Mouse (Mus musculus) lung, postnatal 25 days (tissue): ENCODE data around the gene Arsa.

ENCODE experiments used
- DNase-seq: peaks from one replicate; pipeline ENCODE4 v3.0.0; 2022; ENCODE audit warnings: low spot score

The Arsa gene

DNA sequence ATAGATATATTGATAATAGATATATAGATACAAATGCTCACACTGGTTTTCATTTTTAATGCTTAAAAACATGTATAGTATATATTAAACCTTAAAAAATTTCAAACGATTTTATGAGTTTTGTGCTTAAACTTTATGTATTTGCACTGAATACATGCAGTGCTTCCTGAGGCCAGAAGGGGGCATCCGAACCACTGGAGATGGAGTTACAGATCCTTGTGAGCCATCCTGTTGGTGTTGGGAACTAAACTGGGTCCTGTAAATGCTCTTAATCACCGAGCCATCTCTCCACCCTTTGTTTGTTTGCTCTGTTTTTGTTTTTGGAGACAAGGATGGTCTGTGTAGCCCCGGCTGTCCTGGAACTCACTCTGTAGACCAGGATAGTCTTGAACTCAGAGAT is 17.7 kb upstream of the Arsa start:
- DNase-seq: no peak

DNA sequence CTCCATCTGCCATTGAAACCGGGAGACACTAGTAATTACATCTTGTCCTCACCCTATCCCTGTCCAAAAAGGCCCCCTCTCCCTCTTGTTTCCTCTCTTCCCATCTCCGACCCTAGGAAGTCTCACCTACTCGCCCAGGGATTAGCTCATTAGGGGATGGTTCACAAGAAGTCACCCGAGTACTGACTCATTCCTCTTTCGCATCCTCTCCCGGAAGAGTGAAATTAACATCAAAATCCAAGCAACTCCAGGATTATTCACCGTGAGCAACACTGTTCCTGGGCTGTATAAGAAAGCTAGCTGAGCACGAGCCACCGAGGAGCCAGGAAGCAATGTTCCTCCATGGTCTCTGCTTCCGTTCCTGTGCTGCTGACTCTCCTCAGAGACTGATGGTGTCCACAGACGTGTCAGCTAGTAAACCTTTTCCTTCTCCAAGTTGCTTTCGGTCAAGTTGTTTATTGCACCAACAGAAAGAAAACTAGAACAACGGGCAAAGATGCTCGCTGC is 11.4 kb upstream of the Arsa start:
- no peak for DNase-seq

GRCm38 (mm10) chr15:89488182-89488581 is 11.0 kb upstream of the Arsa start:
- no peak for DNase-seq

DNA sequence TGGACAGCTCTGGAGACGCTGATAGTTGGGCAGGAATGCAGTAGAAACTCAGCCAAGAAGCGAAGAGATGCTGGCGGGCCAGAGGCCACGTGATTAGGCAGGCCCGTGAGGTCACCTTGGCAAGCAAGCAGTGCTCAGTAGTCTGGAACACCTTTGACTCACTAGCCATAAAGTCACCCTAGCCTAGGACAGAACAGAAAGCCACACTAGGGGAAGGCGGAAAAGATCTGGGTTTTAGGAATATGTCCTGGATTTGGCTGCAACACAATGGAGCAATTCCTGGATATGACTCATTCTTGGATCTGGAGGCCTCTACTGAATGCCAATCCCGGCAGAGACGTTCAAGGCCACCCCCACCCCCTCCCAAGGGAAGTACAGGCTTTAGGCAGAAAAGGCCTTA is 3.4 kb upstream of the Arsa start:
- DNase-seq: peak; percentile 70

- DNase-seq: no peak
Measured at GRCm38 (mm10) chr15:89478622-89479021, 1.4 kb upstream of the Arsa start.

- DNase-seq: no peak
Measured at GRCm38 (mm10) chr15:89477806-89478205, 581 bp upstream of the Arsa start.

- no peak for DNase-seq
Measured at GRCm38 (mm10) chr15:89476475-89476815, 780 bp downstream of the Arsa start.

DNA sequence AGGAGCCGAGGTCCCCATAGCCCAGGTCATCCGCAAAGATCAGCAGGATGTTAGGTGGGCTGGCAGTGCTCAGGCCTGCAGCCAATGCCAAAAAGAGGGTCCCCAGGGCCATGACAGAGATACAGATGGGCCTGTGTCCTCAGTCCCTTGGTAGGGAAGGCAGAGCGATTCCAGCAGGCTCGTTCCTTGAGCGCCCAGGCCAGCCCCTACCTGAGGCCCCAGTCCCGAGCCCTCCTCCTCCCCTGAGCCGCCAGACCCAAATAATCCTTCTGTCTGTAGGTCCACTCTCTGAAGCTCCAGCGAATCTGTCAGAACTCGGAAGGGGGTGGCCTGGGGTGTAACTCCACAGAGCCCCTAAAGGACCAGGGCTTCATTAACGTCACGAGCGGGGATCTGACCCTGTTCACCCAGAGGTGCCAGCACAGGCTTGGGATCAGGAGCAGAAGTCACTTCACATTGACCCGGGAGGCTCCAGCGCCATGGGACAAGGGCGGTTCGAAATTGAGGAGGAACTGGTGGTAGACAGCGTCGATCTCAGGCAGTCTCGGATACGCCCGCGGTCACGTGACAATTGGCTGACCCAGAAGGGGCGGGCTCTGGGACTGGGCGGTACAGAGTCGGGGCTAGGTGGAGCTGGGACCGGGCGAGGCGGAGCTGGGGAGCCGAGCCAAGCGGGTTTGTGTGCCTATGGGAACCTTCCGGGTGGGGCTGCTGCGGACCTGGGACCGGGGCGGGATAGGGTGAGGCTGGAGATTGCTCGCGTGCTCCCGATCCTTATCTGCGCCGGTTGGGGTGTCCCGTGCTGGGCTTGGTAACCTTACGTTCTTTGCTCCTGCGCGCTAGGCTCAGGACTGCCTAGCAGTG is 1.4 kb downstream of the Arsa start:
- DNase-seq: peak; percentile 97

DNA sequence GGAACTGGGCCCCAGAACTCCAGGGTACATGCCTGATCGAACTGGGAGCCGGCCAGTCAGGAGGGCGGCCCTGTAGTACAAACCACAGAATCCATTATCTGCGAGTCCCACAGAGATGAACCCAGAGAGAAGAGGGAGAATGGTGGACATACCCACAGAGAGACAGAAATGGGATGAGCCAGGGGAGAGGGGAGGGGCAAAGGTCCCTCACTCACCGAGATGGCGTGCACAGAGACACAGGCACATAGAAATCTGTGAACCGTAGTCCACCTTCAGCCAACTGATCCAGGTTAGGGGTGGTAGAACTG is 2.0 kb downstream of the Arsa start:
- DNase-seq: no peak

DNA sequence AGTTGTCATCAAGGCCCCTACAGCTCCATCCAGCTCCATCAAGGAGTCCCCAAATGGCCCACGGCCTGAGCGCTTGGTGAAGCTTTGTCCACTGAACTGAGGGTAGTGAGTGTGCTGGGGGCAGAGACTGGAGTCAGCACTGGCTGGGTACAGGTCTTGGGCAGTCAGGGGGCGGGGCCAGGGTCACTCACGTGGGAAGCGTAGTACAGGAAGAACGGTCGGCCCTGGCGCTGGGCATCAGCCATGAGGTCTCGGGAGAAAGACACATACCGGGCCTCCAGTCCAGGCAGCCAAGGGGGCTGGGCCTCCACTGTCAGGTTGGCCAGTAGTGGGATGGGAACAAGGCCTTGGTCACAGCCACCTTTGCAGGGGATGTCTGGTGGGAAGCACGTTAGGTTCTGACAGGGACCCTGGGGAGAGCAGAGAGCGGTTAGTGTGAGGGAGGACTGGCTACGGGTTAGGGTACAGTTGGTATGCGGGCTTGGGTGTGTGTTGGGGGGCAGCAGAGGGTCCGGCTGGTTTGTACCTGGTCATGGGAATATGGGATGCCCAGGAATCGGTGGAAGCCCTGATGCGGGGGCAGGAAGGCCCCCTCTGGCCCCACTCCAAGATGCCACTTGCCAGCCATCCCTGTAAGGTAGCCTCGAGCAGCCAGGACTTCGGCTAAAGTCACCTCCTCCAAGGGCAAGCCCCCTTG is 2.5 kb downstream of the Arsa start:
- DNase-seq: no peak

GRCm38 (mm10) chr15:89473921-89474320 is 3.3 kb downstream of the Arsa start:
- DNase-seq: no peak

GRCm38 (mm10) chr15:89473370-89473769 is 3.9 kb downstream of the Arsa start:
- no peak for DNase-seq

- no peak for DNase-seq
Measured at GRCm38 (mm10) chr15:89471476-89471875, 5.7 kb downstream of the Arsa start.

DNA sequence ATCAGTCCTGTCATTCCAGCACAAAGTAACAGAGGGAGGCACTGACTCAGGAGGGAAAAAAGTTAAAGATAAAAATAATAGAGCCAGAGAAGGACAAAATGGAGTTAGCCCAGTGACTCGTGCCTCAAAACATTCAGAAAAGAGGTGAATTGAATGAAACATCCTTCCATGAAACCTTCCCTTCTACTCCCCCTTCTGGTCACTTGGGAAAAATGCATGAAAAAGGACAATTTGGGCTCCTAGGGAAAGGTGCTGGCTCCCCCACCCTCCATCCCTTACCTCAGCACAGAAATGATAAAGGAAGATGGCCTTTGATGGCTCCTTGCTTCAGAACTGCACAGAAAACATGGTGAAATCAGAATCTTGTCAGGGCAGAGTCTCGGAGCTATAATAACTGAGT is 8.6 kb downstream of the Arsa start:
- no peak for DNase-seq

- DNase-seq: no peak
Measured at GRCm38 (mm10) chr15:89465052-89465451, 12.2 kb downstream of the Arsa start.

DNA sequence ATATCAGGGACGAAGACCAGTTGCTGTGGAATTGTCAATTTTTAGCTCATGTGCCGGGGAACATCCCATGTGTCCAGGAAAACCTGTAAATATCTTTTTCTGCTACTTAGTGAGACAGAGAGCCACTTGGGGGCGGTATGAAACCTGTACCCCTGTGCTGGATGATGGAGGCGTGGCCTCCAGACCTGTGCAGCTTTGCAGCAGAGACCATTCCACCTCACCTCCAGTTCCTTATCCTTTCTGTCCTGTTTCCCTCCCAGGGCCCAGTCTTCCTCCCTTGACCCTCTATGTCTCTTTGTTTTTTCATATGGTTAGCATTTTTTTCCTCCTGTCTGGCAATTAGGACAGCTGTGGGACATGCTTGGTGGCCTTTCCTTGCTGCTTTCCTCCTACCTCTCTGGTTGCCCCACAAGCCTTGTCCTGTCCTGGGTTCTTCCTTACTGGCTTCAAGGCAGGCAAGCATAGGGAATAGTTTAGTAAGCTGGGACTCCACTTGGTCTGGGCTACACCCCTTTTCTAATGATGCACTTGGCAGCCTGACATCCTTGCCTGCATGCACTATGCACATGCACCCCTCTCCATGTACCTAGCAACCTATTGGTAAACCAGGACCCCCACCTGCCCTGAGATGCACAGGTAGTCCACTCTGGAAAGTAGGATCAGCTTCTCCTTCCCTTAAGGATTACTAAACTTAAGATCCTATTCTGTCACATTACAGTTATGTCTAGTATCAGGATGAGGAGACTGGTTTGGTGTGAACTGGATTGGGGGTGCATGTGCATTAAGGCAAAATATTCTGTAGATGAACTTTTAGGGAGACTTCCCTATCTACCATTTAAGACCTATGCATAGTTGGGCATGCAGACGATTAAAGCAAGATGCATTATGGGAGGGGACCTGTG is 13.6 kb downstream of the Arsa start:
- no peak for DNase-seq

DNA sequence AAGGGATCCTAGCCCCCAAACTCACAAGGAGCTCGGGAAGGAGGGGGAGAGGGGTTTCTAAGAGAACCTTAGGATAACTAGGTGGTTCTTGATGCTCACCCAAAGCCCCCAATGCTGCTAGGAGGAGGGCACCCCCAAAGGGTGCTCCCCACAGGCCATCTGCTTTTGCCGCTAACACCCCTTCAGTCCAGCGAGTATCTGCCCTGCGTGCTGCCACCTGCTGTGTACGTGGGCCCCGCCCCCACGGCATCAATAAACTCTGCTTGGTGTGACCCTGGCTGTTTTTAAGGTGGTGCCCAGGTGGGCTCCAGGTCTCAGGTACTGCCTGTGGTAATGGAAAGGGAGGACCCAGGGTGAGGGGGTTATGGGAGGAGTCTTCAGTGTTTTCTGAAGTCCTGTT is 15.0 kb downstream of the Arsa start:
- DNase-seq: no peak

DNA sequence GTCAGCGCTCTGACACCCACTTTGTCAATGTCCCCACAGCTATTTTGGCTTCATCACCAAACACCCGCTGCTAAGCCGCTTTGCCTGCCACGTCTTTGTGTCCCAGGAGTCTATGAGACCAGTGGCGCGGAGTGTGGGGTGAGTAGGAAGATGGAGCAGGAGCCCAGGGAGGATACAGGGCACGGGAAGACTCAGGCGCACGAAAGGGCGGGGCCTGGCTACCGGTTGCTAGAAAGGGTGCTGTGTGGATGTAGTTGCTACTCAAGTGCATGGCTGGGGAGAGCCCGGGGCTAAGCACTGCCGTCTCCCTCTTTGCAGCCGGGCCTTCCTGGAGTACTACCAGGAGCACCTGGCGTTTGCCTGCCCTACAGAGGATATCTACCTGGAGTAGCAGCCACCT is 15.9 kb downstream of the Arsa start:
- no peak for DNase-seq

- no peak for DNase-seq
Measured at GRCm38 (mm10) chr15:89460298-89460697, 16.9 kb downstream of the Arsa start.

DNA sequence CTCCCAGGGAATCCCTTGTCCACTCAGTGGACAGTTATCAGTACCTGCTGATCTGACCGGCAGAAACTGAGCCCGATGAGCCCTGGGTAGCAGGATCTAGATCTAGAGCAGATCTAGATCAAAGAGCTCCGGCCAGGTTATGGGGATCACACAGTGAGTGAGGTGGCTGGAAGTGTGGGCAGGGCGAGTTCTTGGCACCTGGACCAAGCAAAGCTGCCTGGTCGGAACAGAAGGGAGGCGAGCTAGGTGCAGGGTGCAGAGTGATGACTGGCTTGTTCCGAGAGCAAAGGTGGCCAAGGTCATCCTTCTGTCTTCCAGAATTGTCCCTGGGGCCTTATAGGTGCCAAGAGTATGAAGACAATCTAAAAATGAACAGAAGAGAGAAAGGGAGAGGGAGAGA is 17.4 kb downstream of the Arsa start:
- no peak for DNase-seq

DNA sequence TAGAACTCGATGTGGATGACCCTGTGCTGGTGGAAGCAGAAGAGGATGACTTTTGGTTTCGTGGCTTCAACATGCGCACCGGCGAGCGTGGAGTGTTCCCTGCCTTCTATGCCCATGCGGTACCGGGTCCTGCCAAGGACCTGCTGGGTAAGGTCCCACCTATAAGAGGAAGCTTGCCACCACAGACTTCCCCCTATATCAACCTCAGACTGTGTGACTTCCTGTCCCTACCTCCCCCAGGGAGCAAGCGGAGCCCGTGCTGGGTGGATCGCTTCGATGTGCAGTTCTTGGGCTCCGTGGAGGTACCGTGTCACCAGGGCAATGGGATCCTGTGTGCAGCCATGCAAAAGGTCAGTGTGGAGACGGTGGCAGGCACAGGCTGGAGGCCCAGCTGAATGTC is 18.3 kb downstream of the Arsa start:
- no peak for DNase-seq

GRCm38 (mm10) chr15:89455642-89456041 is 21.6 kb downstream of the Arsa start:
- DNase-seq: no peak

GRCm38 (mm10) chr15:89454857-89455256 is 22.4 kb downstream of the Arsa start:
- DNase-seq: no peak
